Mouse (Mus musculus) heart, postnatal 0 days (tissue): ENCODE measurements at regions not wholly inside any gene's neighbourhood (a gene's known extent, or its start where the extent isn't known, plus 50 kb on each side); places are given as distances from the start of the nearest gene placed in this dataset.

Experiments used
- CTCF ChIP-seq: IDR thresholded peaks from 2 replicates; pipeline ENCODE4 v1.5.1; 2016; ENCODE audit warnings: antibody characterized with exemption, control low read depth, low read depth
- EP300 ChIP-seq: IDR thresholded peaks from 2 replicates; pipeline ENCODE4 v1.6.1; 2016; ENCODE audit warnings: antibody characterized with exemption, low read depth

DNA sequence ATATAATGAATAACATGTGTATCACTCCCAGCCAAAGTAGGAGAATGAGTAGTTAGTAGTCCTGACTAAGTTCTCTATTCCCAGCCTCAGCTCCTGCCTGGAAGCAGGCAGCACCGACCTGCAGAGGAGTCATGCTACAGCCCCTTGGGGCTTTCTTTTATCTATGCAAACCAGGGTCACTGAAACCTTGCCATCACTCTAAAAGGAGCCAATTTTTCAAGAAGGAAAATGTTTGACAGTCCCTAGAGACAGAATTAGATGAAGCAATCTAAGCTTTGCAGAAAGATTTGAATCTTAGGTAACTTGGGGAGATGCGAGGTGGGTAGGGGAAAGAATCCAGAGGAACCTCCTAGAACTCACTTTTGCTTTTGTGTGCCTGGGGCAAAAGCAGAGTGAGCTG lies 103.5 kb upstream of the Sec61g start:
- no peak for TF ChIP-seq CTCF
- TF ChIP-seq EP300 = no peak
